Mouse (Mus musculus) olfactory bulb, adult 2 months (tissue): Measurements from ENCODE around the gene Il12rb1. TPM values are rescaled to one million over a fixed set of nuclear protein-coding genes. Genes with fewer than 3 reads are reported as not detected.
A peak's percentile ranks its signal among the peaks of the same experiment; 100 is the strongest.

ENCODE experiments used
- H3K27ac ChIP-seq: fragments of 200-500 bp; 2 replicates; pipeline ENCODE4 v1.5.1; 2012; ENCODE audit warnings: low read depth, low read length; ENCODE audit not compliant: insufficient read depth
- H3K4me1 ChIP-seq: fragments of 200-500 bp; 2 replicates; pipeline ENCODE4 v1.6.1; 2012; ENCODE audit warnings: low read length; ENCODE audit not compliant: control insufficient read depth, insufficient read depth
- H3K4me3 ChIP-seq: fragments of 200-500 bp; 2 replicates; pipeline ENCODE4 v1.5.1; 2012; ENCODE audit warnings: mild to moderate bottlenecking, low read depth, low read length, moderate library complexity; ENCODE audit not compliant: insufficient read depth
- CTCF ChIP-seq: fragments of 200-500 bp; IDR thresholded peaks from 2 replicates; pipeline ENCODE4 v1.5.1; 2012; ENCODE audit warnings: low read depth, mild to moderate bottlenecking, low read length, moderate library complexity; ENCODE audit not compliant: insufficient read depth
- POLR2A ChIP-seq: fragments of 200-500 bp; IDR thresholded peaks from 2 replicates; pipeline ENCODE4 v1.6.1; 2012; ENCODE audit warnings: mild to moderate bottlenecking, low read depth, low read length, moderate library complexity; ENCODE audit not compliant: insufficient read depth
- WGBS: fragments of 180-500 bp; shearing (Covaris S2); methylation state at CpG from one replicate; pipeline ENCODE4 v1.1.7; 2018; 5-methylcytosine and 5-hydroxymethylcytosine counted together
- polyA plus RNA-seq: library from polyadenylated mRNA; stranded (reverse); fragments of >200 nt; gene quantifications from 2 replicates; pipeline ENCODE4 v1.2.4, GENCODE M21; 2012; ENCODE audit warnings: low replicate concordance; ENCODE audit not compliant: missing spikeins, insufficient read depth, insufficient read length

Il12rb1 gene
- polyA plus RNA-seq, 1 experiment: not detected

GRCm38 (mm10) chr8:70794215-70794614 lies 14.0 kb upstream of the Il12rb1 start:
- H3K27ac ChIP-seq: no peak overlapping the region
- WGBS: 83% methylated on average over 2 of the region's 2 CpGs
- no peak overlapping the region for H3K4me3 ChIP-seq
- TF ChIP-seq CTCF (no peak), POLR2A (no peak)
- peaks cover 50% of the 10 kb centered on the region for H3K4me1 ChIP-seq

GRCm38 (mm10) chr8:70795370-70795769 lies 12.9 kb upstream of the Il12rb1 start:
- peaks cover 47% of the 10 kb centered on the region for H3K4me1 ChIP-seq
- no peak for TF ChIP-seq POLR2A
- TF ChIP-seq CTCF: no peak
- H3K4me3 ChIP-seq: no peak overlapping the region
- H3K27ac ChIP-seq: no peak overlapping the region
- 83% methylated on average over 2 of the region's 2 CpGs for WGBS

GRCm38 (mm10) chr8:70796403-70797080 lies 11.7 kb upstream of the Il12rb1 start:
- H3K27ac ChIP-seq: peak overlapping the region; percentile 55; the same call in 1 of the 2 replicates
- peak overlapping the region; percentile 80 for H3K4me3 ChIP-seq
- 4% methylated on average over 54 of the region's 54 CpGs for WGBS
- H3K4me1 ChIP-seq: peaks cover 44% of the 10 kb centered on the region
- TF ChIP-seq POLR2A (peak; percentile 60), CTCF (no peak)

- TF ChIP-seq CTCF (no peak), POLR2A (no peak; the same call in 1 of the 2 replicates)
- Histone ChIP-seq H3K4me1 (peaks cover 46% of the 10 kb centered on the region), H3K27ac (peak overlapping the region; percentile 5; the same call in 1 of the 2 replicates), H3K4me3 (peak overlapping the region; percentile 80)
- WGBS: 1% methylated on average over 57 of the region's 57 CpGs
These were observed 10.9 kb upstream of the Il12rb1 start for GRCm38 (mm10) chr8:70797081-70798070.

- no peak for TF ChIP-seq POLR2A
- TF ChIP-seq CTCF: no peak
- Histone ChIP-seq H3K27ac (0 out of 2 replicates have a peak overlapping the region, but pooled peaks have one; percentile 5), H3K4me1 (peaks cover 38% of the 10 kb centered on the region), H3K4me3 (peak overlapping the region; percentile 80)
- WGBS: 10% methylated on average over 15 of the region's 15 CpGs
These were observed 10.0 kb upstream of the Il12rb1 start for GRCm38 (mm10) chr8:70798281-70798680.

GRCm38 (mm10) chr8:70800648-70801047 lies 7.6 kb upstream of the Il12rb1 start:
- no peak overlapping the region for H3K4me3 ChIP-seq
- WGBS: 41% methylated on average over 10 of the region's 10 CpGs
- H3K4me1 ChIP-seq: peaks cover 50% of the 10 kb centered on the region
- TF ChIP-seq CTCF: no peak
- TF ChIP-seq POLR2A: no peak
- H3K27ac ChIP-seq: peak overlapping the region; percentile 12; the same call in 1 of the 2 replicates

- WGBS: 22% methylated on average over 15 of the region's 15 CpGs
- H3K4me3 ChIP-seq: no peak overlapping the region
- TF ChIP-seq POLR2A (no peak), CTCF (no peak)
These were observed 7.1 kb upstream of the Il12rb1 start for GRCm38 (mm10) chr8:70801156-70801555.

GRCm38 (mm10) chr8:70801830-70802229 lies 6.4 kb upstream of the Il12rb1 start:
- Histone ChIP-seq H3K4me1 (peaks cover 45% of the 10 kb centered on the region), H3K4me3 (no peak overlapping the region), H3K27ac (no peak overlapping the region)
- 84% methylated on average over 1 of the region's 1 CpGs for WGBS
- no peak for TF ChIP-seq CTCF
- TF ChIP-seq POLR2A: no peak

More at GRCm38 (mm10) chr8:70801156-70801555, 7.1 kb upstream of the Il12rb1 start:
- Histone ChIP-seq H3K4me1 (peaks cover 50% of the 10 kb centered on the region), H3K27ac (no peak overlapping the region)
